Mouse (Mus musculus): ENCODE data around the gene Cnr1. TPM values are rescaled to one million over a fixed set of nuclear protein-coding genes. Genes with fewer than 3 reads are reported as not detected.

The Cnr1 gene
- total and polyA plus RNA-seq, 3 experiments, result not detected

GRCm38 (mm10) chr4:33970726-33971125, 46.3 kb downstream of the Cnr1 start:
- TF ChIP-seq KAT2A (conservative IDR thresholded peaks at IDR 0.05; ENCODE audit: low read depth, low read length) (no peak), MEF2A (IDR thresholded peaks at IDR 0.05; ENCODE audit: extremely low read depth, insufficient replicate concordance, low read depth, low read length, poor library complexity, severe bottlenecking) (no peak), NRF1 (IDR thresholded peaks at IDR 0.05; ENCODE audit: insufficient read depth, low read depth, low read length, poor library complexity, severe bottlenecking) (no peak), MXI1 (IDR thresholded peaks at IDR 0.05; ENCODE audit: low read depth, low read length) (no peak), BHLHE40 (IDR thresholded peaks at IDR 0.05; ENCODE audit: borderline replicate concordance, low read depth, low read length) (no peak), ZKSCAN1 (IDR thresholded peaks at IDR 0.05; ENCODE audit: low read depth, low read length) (no peak), JUND (IDR thresholded peaks at IDR 0.05; ENCODE audit: low read depth, low read length) (no peak), HCFC1 (IDR thresholded peaks at IDR 0.05; ENCODE audit: low read depth, low read length) (no peak), ELF1 (IDR thresholded peaks at IDR 0.05; ENCODE audit: low read depth, low read length) (no peak), TBP (IDR thresholded peaks at IDR 0.05; ENCODE audit: low read depth, low read length) (no peak), ETS1 (IDR thresholded peaks at IDR 0.05; ENCODE audit: low read depth, low read length) (no peak), MAZ (IDR thresholded peaks at IDR 0.05; ENCODE audit: low read depth, low read length) (no peak), ZMIZ1 (IDR thresholded peaks at IDR 0.05; ENCODE audit: low read depth, low read length) (no peak), GABPA (IDR thresholded peaks at IDR 0.05; ENCODE audit: low read depth, low read length) (no peak), ZNF384 (IDR thresholded peaks at IDR 0.05; ENCODE audit: low read depth, low read length) (no peak), RCOR1 (IDR thresholded peaks at IDR 0.05; ENCODE audit: low read depth, low read length) (no peak), NELFE (IDR thresholded peaks at IDR 0.05; ENCODE audit: low read depth, low read length) (no peak), E2F4 (IDR thresholded peaks at IDR 0.05; ENCODE audit: borderline replicate concordance, low read depth, low read length) (no peak), MYB (IDR thresholded peaks at IDR 0.05; ENCODE audit: low read depth, low read length) (no peak), POLR2AphosphoS5 (IDR thresholded peaks at IDR 0.05; ENCODE audit: borderline replicate concordance, low read depth, low read length) (no peak)
- no peaks in the 10 kb centered on the region for H3K4me1 ChIP-seq (ENCODE audit: control insufficient read depth in 1 of 2, insufficient read depth in 2 of 2, low read length in 2 of 2)

GRCm38 (mm10) chr4:33988466-33989089, 64.2 kb downstream of the Cnr1 start:
- Histone ChIP-seq H3K27ac (ENCODE audit: control insufficient read depth, low read depth, low read length) (no peak overlapping the region), H3K9ac (ENCODE audit: control insufficient read depth, low read depth, low read length, poor library complexity, severe bottlenecking) (no peak overlapping the region), H3K36me3 (ENCODE audit: control insufficient read depth in 1 of 2, insufficient read depth in 2 of 2, low read length in 2 of 2) (no peaks in the 10 kb centered on the region), H3K27me3 (ENCODE audit: control insufficient read depth in 1 of 2, insufficient read depth in 2 of 2, low read length in 2 of 2) (no peaks in the 10 kb centered on the region; a peak in 1 of 4 replicates), H3K9me3 (replicated peaks; ENCODE audit: insufficient read depth, low read length) (no peaks in the 10 kb centered on the region), H3K79me2 (ENCODE audit: control insufficient read depth, insufficient read depth, low read length, poor library complexity) (no peaks in the 10 kb centered on the region), H3K4me3 (ENCODE audit: control insufficient read depth in 1 of 2, insufficient read depth in 1 of 2, low read depth in 2 of 2, low read length in 2 of 2) (no peak overlapping the region), H3K4me1 (ENCODE audit: control insufficient read depth in 1 of 2, insufficient read depth in 2 of 2, low read length in 2 of 2) (no peaks in the 10 kb centered on the region)
- DNase-seq (ENCODE audit: low read depth, low spot score), result no peak
- TF ChIP-seq MAFK (IDR thresholded peaks at IDR 0.05; ENCODE audit: borderline replicate concordance, low read depth, low read length) (no peak), RAD21 (IDR thresholded peaks at IDR 0.05; ENCODE audit: low read depth, low read length) (no peak), JUND (IDR thresholded peaks at IDR 0.05; ENCODE audit: low read depth, low read length) (no peak)

More at GRCm38 (mm10) chr4:33970726-33971125, 46.3 kb downstream of the Cnr1 start:
- no peaks in the 10 kb centered on the region for H3K9me3 ChIP-seq (replicated peaks; ENCODE audit: insufficient read depth, low read length)
- no peaks in the 10 kb centered on the region for H3K79me2 ChIP-seq (ENCODE audit: control insufficient read depth, insufficient read depth, low read length, poor library complexity)
- no peak for DNase-seq (ENCODE audit: low read depth, low spot score)
- H3K27ac ChIP-seq (ENCODE audit: control insufficient read depth, low read depth, low read length), result no peak overlapping the region
- H3K9ac ChIP-seq (ENCODE audit: control insufficient read depth, low read depth, low read length, poor library complexity, severe bottlenecking), result no peak overlapping the region
- H3K36me3 ChIP-seq (ENCODE audit: control insufficient read depth in 1 of 2, insufficient read depth in 2 of 2, low read length in 2 of 2), result no peaks in the 10 kb centered on the region
- no peak overlapping the region for H3K4me3 ChIP-seq (ENCODE audit: control insufficient read depth in 1 of 2, insufficient read depth in 1 of 2, low read depth in 2 of 2, low read length in 2 of 2)
- no peaks in the 10 kb centered on the region for H3K27me3 ChIP-seq (ENCODE audit: control insufficient read depth in 1 of 2, insufficient read depth in 2 of 2, low read length in 2 of 2)
